Mouse (Mus musculus) liver, embryonic 16.5 days (tissue): Measurements from ENCODE around the gene Mrpl18. TPM values are rescaled to one million over a fixed set of nuclear protein-coding genes. Genes with fewer than 3 reads are reported as not detected.
A peak's percentile ranks its signal among the peaks of the same experiment; 100 is the strongest.

Experiments
- ATAC-seq: fragments of 200-750 bp; cut with Nextera tagmentation; 2 replicates; pipeline ENCODE4 v1.8.0; 2017; ENCODE audit warnings: low read depth, mild to moderate bottlenecking, moderate number of reproducible peaks, moderate library complexity
- H3K27ac ChIP-seq: fragments of 300-500 bp; sonication (generic); 2 replicates; pipeline ENCODE4 v1.5.1; 2014; ENCODE audit warnings: mild to moderate bottlenecking, low read length
- H3K27me3 ChIP-seq: fragments of 300-500 bp; sonication (generic); 2 replicates; pipeline ENCODE4 v1.6.1; 2014; ENCODE audit warnings: low read depth, low read length, mixed read lengths; ENCODE audit not compliant: control insufficient read depth, insufficient read depth
- H3K36me3 ChIP-seq: fragments of 300-500 bp; sonication (generic); 2 replicates; pipeline ENCODE4 v1.6.1; 2014; ENCODE audit warnings: mild to moderate bottlenecking; ENCODE audit not compliant: control insufficient read depth, insufficient read depth
- H3K4me1 ChIP-seq: fragments of 300-500 bp; sonication (generic); 2 replicates; pipeline ENCODE4 v1.6.1; 2014; ENCODE audit warnings: low read depth, low read length, mixed read lengths; ENCODE audit not compliant: control insufficient read depth
- H3K4me2 ChIP-seq: fragments of 300-500 bp; sonication (generic); 2 replicates; pipeline ENCODE4 v1.6.1; 2014; ENCODE audit warnings: low read depth, low read length, mixed read lengths
- H3K4me3 ChIP-seq: fragments of 300-500 bp; sonication (generic); 2 replicates; pipeline ENCODE4 v1.5.1; 2014; ENCODE audit warnings: low read depth, mild to moderate bottlenecking, low read length
- H3K9ac ChIP-seq: fragments of 300-500 bp; sonication (generic); 2 replicates; pipeline ENCODE4 v1.6.1; 2014; ENCODE audit warnings: low read depth, low read length
- H3K9me3 ChIP-seq: fragments of 300-500 bp; sonication (generic); replicated peaks from 2 replicates; pipeline ENCODE4 v1.6.1; 2016; ENCODE audit warnings: low read length; ENCODE audit not compliant: control insufficient read depth
- WGBS: fragments of 180-500 bp; shearing (Covaris S2); extraction: QIAGEN DNeasy Blood & Tissue Kit; methylation state at CpG from one replicate; pipeline ENCODE4 v1.1.7; 2014; ENCODE audit not compliant: insufficient replicate concordance; 5-methylcytosine and 5-hydroxymethylcytosine counted together
- polyA plus RNA-seq: library from polyadenylated mRNA; unstranded; fragments of >200 nt; fragmentation: Nextera tagmentation; extraction: Ambion mirVana; gene quantifications from 2 replicates; pipeline ENCODE4 v1.2.1, GENCODE M21; 2015

Gene Mrpl18
- polyA plus RNA-seq, 1 experiment from 2014 or later = 81.8 TPM

- 2% methylated on average over 14 of the region's 14 CpGs for WGBS
- H3K27me3 ChIP-seq = no peaks in the 10 kb centered on the region; the same call in 1 of the 2 replicates
- no peaks in the 10 kb centered on the region; the same call in none of the 2 replicates for H3K4me1 ChIP-seq
- H3K27ac ChIP-seq = no peak overlapping the region
- H3K36me3 ChIP-seq = no peaks in the 10 kb centered on the region
- peak overlapping the region; percentile 14; the same call in 1 of the 2 replicates for H3K9ac ChIP-seq
- ATAC-seq = peak; percentile 51; the same call in 1 of the 2 replicates
- H3K4me2 ChIP-seq = peak overlapping the region; percentile 25; the same call in 1 of the 2 replicates
- H3K4me3 ChIP-seq = no peak overlapping the region
- no peaks in the 10 kb centered on the region for H3K9me3 ChIP-seq
Observed at GRCm38 (mm10) chr17:12880178-12880577, 36.0 kb downstream of the Mrpl18 start.

GRCm38 (mm10) chr17:12875734-12876133, 40.4 kb downstream of the Mrpl18 start, which contains the start of gene Mrgprh:
Gene Mrgprh (plus strand): TSS chr17:12876034.
- Histone ChIP-seq H3K4me3 (no peak within 1 kb of the TSS), H3K36me3 (no peaks in the 10 kb centered on the region), H3K4me2 (no peak within 1 kb of the TSS), H3K27me3 (peaks cover 4% of the 10 kb centered on the region), H3K4me1 (no peaks in the 10 kb centered on the region; the same call in none of the 2 replicates), H3K27ac (no peak within 1 kb of the TSS), H3K9ac (no peak within 1 kb of the TSS), H3K9me3 (no peaks in the 10 kb centered on the region)
- WGBS = 50% methylated on average over 5 of the region's 5 CpGs
- no peak for ATAC-seq

GRCm38 (mm10) chr17:12872275-12873028, 43.7 kb downstream of the Mrpl18 start:
- H3K4me2 ChIP-seq = no peak overlapping the region
- no peak overlapping the region for H3K4me3 ChIP-seq
- H3K9ac ChIP-seq = no peak overlapping the region
- peaks cover 6% of the 10 kb centered on the region for H3K27me3 ChIP-seq
- H3K9me3 ChIP-seq = no peaks in the 10 kb centered on the region
- no peak overlapping the region for H3K27ac ChIP-seq
- H3K36me3 ChIP-seq = no peaks in the 10 kb centered on the region
- no peaks in the 10 kb centered on the region for H3K4me1 ChIP-seq
- no peak for ATAC-seq
- WGBS = 52% methylated on average over 16 of the region's 16 CpGs

- 17% methylated on average over 4 of the region's 4 CpGs for WGBS
- Histone ChIP-seq H3K9ac (no peak overlapping the region), H3K27me3 (peaks cover 6% of the 10 kb centered on the region), H3K4me3 (no peak overlapping the region), H3K4me2 (no peak overlapping the region), H3K36me3 (no peaks in the 10 kb centered on the region), H3K9me3 (no peaks in the 10 kb centered on the region), H3K4me1 (no peaks in the 10 kb centered on the region), H3K27ac (no peak overlapping the region)
- ATAC-seq = no peak
Observed at GRCm38 (mm10) chr17:12868640-12869039, 47.5 kb downstream of the Mrpl18 start.

- no peaks in the 10 kb centered on the region for H3K4me1 ChIP-seq
- no peaks in the 10 kb centered on the region for H3K9me3 ChIP-seq
- no peak within 1 kb of the TSS for H3K4me2 ChIP-seq
- no peak within 1 kb of the TSS for H3K27ac ChIP-seq
- ATAC-seq = no peak
- no peak within 1 kb of the TSS for H3K4me3 ChIP-seq
- H3K27me3 ChIP-seq = peaks cover 6% of the 10 kb centered on the region
- H3K36me3 ChIP-seq = no peaks in the 10 kb centered on the region
- 40% methylated on average over 2 of the region's 2 CpGs for WGBS
- H3K9ac ChIP-seq = no peak within 1 kb of the TSS
Observed at GRCm38 (mm10) chr17:12868043-12868442, 48.1 kb downstream of the Mrpl18 start, which contains the start of gene Mas1. Gene Mas1 (minus strand): TSS chr17:12868143.

DNA sequence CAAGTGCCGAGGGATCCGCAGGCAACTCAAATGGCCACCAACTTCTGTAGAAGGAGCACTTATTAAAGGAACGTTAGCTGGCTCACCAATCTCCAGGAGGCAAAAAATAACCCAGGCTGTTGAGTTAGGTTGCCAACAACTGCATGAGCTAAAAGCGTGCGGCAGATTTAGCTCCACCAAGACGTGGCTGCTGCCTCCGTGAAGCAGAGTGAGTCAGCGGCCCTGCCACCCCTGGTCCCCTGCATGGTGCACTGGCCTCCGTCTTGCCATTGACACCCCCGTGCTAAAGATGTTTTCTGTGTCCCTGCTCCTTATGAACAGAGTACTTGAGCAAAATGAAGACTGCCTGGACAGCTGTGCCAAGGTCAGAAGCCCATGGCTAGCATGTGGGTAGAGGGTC, 49.3 kb downstream of the Mrpl18 start:
- no peak for ATAC-seq
- no peaks in the 10 kb centered on the region for H3K36me3 ChIP-seq
- 68% methylated on average over 10 of the region's 10 CpGs for WGBS
- H3K9me3 ChIP-seq = no peaks in the 10 kb centered on the region
- peaks cover 6% of the 10 kb centered on the region for H3K27me3 ChIP-seq
- H3K9ac ChIP-seq = no peak overlapping the region
- H3K4me2 ChIP-seq = no peak overlapping the region
- no peak overlapping the region for H3K27ac ChIP-seq
- no peak overlapping the region for H3K4me3 ChIP-seq
- no peaks in the 10 kb centered on the region for H3K4me1 ChIP-seq

DNA sequence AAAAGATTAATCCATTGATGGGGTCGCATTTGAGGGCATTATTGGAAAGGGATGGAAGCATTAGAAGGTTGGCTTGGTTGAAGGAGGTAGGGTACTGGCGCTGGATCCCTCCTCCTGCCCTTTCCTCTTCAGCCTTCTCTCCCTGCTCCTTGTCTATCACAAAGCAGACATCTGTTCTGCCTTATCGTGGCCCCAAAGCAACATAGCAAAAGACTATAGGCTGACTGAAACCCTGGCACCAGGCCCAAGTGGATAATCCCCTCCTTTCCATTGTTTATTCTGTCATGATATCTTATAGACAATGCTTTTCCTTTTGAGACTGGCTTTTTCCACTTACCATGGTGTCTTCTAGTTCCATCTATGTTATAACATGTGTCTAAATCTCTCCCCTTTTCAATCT, 50.7 kb downstream of the Mrpl18 start:
- Histone ChIP-seq H3K27me3 (peaks cover 2% of the 10 kb centered on the region; the same call in 1 of the 2 replicates), H3K4me2 (no peak overlapping the region), H3K9me3 (no peaks in the 10 kb centered on the region), H3K4me3 (no peak overlapping the region), H3K36me3 (no peaks in the 10 kb centered on the region), H3K27ac (no peak overlapping the region), H3K4me1 (no peaks in the 10 kb centered on the region), H3K9ac (no peak overlapping the region)
- ATAC-seq = no peak
- WGBS = 39% methylated on average over 3 of the region's 3 CpGs

DNA sequence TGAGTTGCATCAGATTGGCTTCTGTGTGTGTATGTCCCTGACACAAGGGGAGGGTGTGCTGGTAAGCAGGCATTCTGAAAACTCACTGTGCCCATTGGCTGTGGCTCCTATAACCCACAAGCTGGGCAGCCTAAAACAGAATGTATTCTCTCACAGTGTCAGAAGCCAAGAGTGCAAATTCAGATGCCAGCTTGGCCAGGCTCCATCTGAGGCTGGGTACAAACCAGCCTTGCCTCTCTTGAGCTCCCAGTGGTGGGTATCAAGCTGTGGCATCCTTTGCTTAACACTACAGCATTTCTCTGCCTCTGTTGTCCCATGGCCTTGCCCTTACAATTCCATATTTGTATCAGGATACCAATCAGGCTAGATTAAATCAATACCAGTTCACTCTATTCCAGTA, 52.0 kb downstream of the Mrpl18 start:
- Histone ChIP-seq H3K9me3 (no peaks in the 10 kb centered on the region), H3K36me3 (no peaks in the 10 kb centered on the region), H3K9ac (no peak overlapping the region), H3K4me2 (no peak overlapping the region), H3K4me1 (no peaks in the 10 kb centered on the region), H3K27ac (no peak overlapping the region), H3K4me3 (no peak overlapping the region), H3K27me3 (no peaks in the 10 kb centered on the region)
- no peak for ATAC-seq
